Mouse (Mus musculus) midbrain, embryonic 11.5 days (tissue): ENCODE data around the gene Rbpjl. TPM values are rescaled to one million over a fixed set of nuclear protein-coding genes. Genes with fewer than 3 reads are reported as not detected.

ENCODE experiments used
- ATAC-seq: fragments of 200-750 bp; cut with Nextera tagmentation; 2 replicates; pipeline ENCODE4 v1.8.0; 2017; ENCODE audit warnings: moderate TSS enrichment, moderate library complexity; ENCODE audit not compliant: low FRiP score
- DNase-seq: peaks from one replicate; pipeline ENCODE4 v3.0.0; 2015; ENCODE audit warnings: low spot score; ENCODE audit errors: missing footprints
- H3K27ac ChIP-seq: fragments of 300-500 bp; sonication (generic); 2 replicates; pipeline ENCODE4 v1.5.1; 2014; ENCODE audit warnings: low read depth, low read length
- H3K27me3 ChIP-seq: fragments of 300-500 bp; sonication (generic); 2 replicates; pipeline ENCODE4 v1.6.1; 2014; ENCODE audit warnings: mild to moderate bottlenecking, low read length, moderate library complexity, mixed read lengths; ENCODE audit not compliant: control insufficient read depth, insufficient read depth
- H3K36me3 ChIP-seq: fragments of 300-500 bp; sonication (generic); 2 replicates; pipeline ENCODE4 v1.6.1; 2014; ENCODE audit warnings: mild to moderate bottlenecking, low read length, moderate library complexity, mixed read lengths; ENCODE audit not compliant: control insufficient read depth, insufficient read depth
- H3K4me1 ChIP-seq: fragments of 300-500 bp; sonication (generic); 2 replicates; pipeline ENCODE4 v1.6.1; 2014; ENCODE audit warnings: low read length; ENCODE audit not compliant: control insufficient read depth, insufficient read depth
- H3K4me2 ChIP-seq: fragments of 300-500 bp; sonication (generic); 2 replicates; pipeline ENCODE4 v1.6.1; 2014; ENCODE audit warnings: mild to moderate bottlenecking, moderate library complexity
- H3K4me3 ChIP-seq: fragments of 300-500 bp; sonication (generic); 2 replicates; pipeline ENCODE4 v1.5.1; 2014; ENCODE audit warnings: low read depth, low read length
- H3K9ac ChIP-seq: fragments of 300-500 bp; sonication (generic); 2 replicates; pipeline ENCODE4 v1.6.1; 2014; ENCODE audit warnings: low read length
- H3K9me3 ChIP-seq: fragments of 300-500 bp; sonication (generic); 2 replicates; pipeline ENCODE4 v1.6.1; 2016; ENCODE audit warnings: low read length; ENCODE audit not compliant: control insufficient read depth
- WGBS: fragments of 180-500 bp; shearing (Covaris S2); extraction: QIAGEN DNeasy Blood & Tissue Kit; methylation state at CpG from one replicate; pipeline ENCODE4 v1.1.7; 2014; 5-methylcytosine and 5-hydroxymethylcytosine counted together
- polyA plus RNA-seq: library from polyadenylated mRNA; unstranded; fragments of >200 nt; fragmentation: Nextera tagmentation; extraction: Ambion mirVana; gene quantifications from 2 replicates; pipeline ENCODE4 v1.2.1, GENCODE M21; 2014

The Rbpjl gene
- polyA plus RNA-seq, 1 experiment from 2014 or later = not detected

DNA sequence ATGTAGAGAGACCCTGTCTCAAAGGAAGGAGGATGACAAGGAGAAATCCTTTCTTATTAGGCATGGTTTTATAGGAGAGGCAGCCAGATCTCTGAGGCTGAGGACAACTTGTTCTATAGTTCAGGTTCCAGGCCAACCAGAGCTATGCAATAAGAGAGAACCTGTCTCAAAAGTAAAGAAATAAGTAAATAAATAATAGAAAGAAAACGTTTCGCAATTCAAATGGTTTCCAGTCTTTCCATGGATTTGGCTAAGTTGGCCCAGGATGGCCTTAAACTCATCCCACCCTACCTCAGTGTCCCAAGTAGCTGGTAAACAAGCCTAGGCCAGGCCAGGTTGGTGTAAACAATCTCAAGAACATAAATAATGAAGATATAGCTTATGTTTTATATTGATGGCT lies 41.8 kb downstream of the Rbpjl start:
- Histone ChIP-seq H3K4me3 (no peak overlapping the region), H3K4me1 (peaks cover 15% of the 10 kb centered on the region), H3K9ac (no peak overlapping the region), H3K36me3 (no peaks in the 10 kb centered on the region), H3K4me2 (no peak overlapping the region), H3K9me3 (no peaks in the 10 kb centered on the region), H3K27me3 (peaks cover 9% of the 10 kb centered on the region), H3K27ac (no peak overlapping the region)
- ATAC-seq (no peak), DNase-seq (no peak)
- 84% methylated on average over 2 of the region's 2 CpGs for WGBS

DNA sequence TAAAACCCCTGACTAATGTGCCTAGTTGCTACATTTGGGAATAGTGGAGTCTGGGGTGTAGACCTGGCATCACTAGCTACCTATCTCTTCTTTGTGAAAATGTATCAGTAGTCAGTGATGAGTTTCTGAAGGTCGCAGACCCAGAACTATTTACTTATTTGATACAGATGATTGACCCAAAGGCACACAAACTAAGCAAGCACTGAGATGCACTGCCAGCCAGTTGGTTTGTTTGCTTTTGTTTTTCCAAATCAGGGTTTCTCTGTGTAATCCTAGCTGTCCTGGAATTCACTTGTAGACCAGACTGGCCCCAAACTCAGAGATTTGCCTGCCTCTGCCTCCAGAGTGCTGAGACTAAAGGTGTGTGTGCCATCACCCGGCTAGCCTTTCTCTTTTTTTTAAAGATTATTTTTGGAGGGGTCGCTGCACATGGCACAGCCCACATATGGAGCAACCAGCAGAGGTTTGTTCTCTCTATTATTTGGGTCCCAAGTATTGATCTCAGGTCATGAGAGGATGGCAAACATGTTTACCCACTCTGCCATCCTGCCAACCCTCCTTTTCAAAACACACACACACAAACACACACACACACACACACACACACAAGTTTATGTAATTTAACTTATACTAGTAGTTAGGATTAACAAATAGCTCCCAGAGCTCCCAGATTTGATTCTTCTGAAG lies 42.6 kb downstream of the Rbpjl start:
- Histone ChIP-seq H3K4me1 (peaks cover 15% of the 10 kb centered on the region), H3K9me3 (no peaks in the 10 kb centered on the region), H3K4me2 (no peak overlapping the region), H3K27me3 (peaks cover 9% of the 10 kb centered on the region), H3K27ac (no peak overlapping the region), H3K4me3 (no peak overlapping the region), H3K9ac (no peak overlapping the region), H3K36me3 (no peaks in the 10 kb centered on the region)
- ATAC-seq = no peak
- DNase-seq = no peak
- WGBS = 79% methylated on average over 3 of the region's 3 CpGs

DNA sequence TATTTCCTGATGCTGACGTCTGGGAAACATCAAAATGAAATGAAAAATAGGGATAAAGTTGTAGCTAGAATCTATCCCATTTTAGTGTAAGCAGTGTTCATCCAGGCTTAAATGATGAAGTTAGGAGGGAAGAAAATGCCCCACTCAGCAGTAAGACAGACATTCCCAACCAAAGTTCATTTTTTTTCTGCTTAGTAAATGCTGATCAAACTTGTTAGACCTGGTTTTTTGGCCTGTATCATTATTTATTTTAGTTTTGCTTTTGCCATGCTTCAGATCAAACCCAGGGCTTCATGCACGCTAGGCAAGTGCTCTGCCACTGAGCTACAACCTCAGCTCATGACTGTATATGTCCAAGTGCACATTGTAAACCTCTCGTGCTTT lies 43.1 kb downstream of the Rbpjl start:
- H3K4me3 ChIP-seq = no peak overlapping the region
- DNase-seq = no peak
- H3K27me3 ChIP-seq = peaks cover 7% of the 10 kb centered on the region
- peaks cover 15% of the 10 kb centered on the region for H3K4me1 ChIP-seq
- no peak overlapping the region for H3K4me2 ChIP-seq
- H3K9me3 ChIP-seq = no peaks in the 10 kb centered on the region
- no peak overlapping the region for H3K27ac ChIP-seq
- no peaks in the 10 kb centered on the region for H3K36me3 ChIP-seq
- WGBS = 81% methylated on average over 3 of the region's 3 CpGs
- no peak overlapping the region for H3K9ac ChIP-seq
- ATAC-seq = no peak

DNA sequence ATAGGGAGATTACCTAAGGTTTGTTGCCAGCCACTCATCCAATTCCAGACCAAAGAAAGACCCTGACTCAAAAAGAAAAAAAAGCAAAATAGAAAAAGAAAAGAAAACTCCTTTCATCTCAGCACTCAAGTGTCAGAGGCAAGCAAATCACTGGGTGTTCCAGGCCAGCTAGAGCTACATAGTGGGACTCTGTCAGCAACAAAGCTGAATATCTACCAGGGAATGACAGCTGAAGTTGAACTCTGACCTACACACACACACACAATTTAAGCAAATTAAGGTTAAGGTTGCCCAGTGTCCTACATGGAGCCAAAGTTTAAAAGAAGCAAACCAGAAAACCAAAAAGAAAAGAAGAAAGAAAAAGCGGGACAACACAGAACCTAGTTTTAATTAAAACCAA lies 45.2 kb downstream of the Rbpjl start:
- 96% methylated on average over 1 of the region's 1 CpGs for WGBS
- DNase-seq (no peak), ATAC-seq (no peak)
- H3K27ac ChIP-seq = no peak overlapping the region
- H3K4me2 ChIP-seq = no peak overlapping the region
- peaks cover 4% of the 10 kb centered on the region for H3K4me1 ChIP-seq
- H3K27me3 ChIP-seq = peaks cover 2% of the 10 kb centered on the region; the same call in 1 of the 2 replicates
- no peaks in the 10 kb centered on the region for H3K36me3 ChIP-seq
- H3K9ac ChIP-seq = no peak overlapping the region
- no peaks in the 10 kb centered on the region for H3K9me3 ChIP-seq
- H3K4me3 ChIP-seq = no peak overlapping the region

DNA sequence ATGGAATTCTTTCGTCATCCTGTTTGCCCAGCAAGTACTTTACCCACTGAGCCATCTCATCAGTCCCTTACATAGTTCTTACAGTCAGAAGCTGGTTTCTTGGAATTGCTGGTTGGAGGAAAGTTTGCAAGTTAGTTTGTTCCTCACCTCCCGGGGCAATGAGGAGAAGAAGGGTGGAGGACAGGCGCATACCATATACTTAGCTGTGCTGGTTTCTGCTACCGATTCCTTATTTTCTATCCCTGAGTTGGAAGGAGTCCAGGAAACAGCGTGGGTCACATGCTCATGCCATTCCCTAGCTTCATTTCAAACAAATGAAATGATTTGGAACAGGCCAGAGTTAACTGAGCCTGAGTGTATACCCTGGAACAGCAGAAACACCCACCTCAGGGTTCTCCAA lies 46.0 kb downstream of the Rbpjl start:
- H3K4me3 ChIP-seq = no peak overlapping the region
- H3K27ac ChIP-seq = no peak overlapping the region
- H3K27me3 ChIP-seq = no peaks in the 10 kb centered on the region; the same call in 1 of the 2 replicates
- H3K4me2 ChIP-seq = no peak overlapping the region
- H3K4me1 ChIP-seq = no peaks in the 10 kb centered on the region
- ATAC-seq = no peak
- no peaks in the 10 kb centered on the region for H3K9me3 ChIP-seq
- DNase-seq = no peak
- H3K36me3 ChIP-seq = no peaks in the 10 kb centered on the region
- 82% methylated on average over 5 of the region's 5 CpGs for WGBS
- no peak overlapping the region for H3K9ac ChIP-seq

DNA sequence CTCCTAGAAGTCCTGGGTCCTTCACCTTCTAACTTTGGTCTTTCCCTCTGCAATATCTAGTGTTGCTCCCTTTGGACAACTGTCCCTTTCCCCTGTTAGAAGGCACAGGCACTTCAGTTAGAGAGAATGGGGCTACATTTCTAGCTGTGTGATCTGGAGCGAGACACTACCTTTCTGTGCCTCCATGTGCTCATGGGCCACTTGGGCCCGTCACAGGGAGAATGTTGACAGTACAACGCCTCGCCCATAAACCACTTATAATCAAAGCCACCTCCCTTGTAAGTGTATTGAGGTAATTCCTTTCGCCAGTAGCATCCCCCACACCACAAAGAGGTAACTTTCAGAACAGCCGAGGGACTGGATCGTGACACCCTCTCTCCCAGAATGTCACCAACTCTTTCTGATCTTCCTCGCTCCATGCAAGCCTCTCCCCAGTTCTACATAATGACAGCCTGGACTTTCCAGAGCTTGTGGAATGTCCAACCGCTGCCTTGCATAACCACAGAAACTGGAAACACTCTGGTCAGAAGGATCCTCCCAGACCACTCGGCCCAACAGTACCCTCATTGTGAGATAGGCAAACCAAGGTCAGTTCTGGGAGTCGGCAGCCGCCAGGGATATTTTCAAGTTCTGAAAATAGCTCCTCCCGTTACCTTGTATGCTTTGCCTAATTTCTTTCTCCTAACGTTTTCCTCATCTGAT lies 46.6 kb downstream of the Rbpjl start:
- WGBS = 91% methylated on average over 14 of the region's 14 CpGs
- H3K4me3 ChIP-seq = no peak overlapping the region
- no peaks in the 10 kb centered on the region for H3K9me3 ChIP-seq
- H3K27me3 ChIP-seq = no peaks in the 10 kb centered on the region; the same call in 1 of the 2 replicates
- no peak overlapping the region for H3K4me2 ChIP-seq
- H3K9ac ChIP-seq = no peak overlapping the region
- H3K4me1 ChIP-seq = no peaks in the 10 kb centered on the region
- no peak overlapping the region for H3K27ac ChIP-seq
- no peaks in the 10 kb centered on the region for H3K36me3 ChIP-seq
- DNase-seq (peak; percentile 61), ATAC-seq (no peak)

DNA sequence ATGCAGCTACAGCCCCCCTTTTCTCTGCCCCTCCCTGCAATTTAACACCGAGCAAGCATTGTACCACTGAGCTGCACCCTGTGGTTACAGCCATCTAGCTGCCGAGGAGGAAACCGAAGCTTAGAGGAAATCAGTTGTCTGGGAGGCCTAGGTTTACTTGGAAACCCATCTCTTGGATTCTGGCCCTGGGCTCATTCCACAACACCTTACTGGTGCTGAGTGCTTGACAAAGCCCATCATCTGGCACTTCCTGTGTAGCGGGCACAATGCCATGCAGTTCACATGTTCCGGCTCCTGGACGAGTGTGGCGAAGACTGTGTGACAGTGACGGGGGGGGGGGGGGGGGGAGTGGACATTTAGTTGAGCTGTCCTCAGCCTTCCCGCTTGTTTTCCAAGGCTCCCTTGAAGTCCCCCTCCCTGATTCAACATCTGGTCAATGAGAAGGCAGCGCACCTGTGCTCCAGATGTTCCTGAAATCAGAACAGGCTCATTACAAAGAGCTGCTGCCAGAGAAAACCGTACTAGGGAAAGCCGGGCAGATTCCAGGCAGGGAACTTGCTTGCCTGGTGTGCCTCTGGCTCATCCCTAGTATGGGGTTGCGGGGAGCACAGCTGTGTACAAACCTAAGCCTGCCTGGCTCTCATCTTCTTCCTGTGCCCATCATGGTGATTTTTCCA lies 49.2 kb downstream of the Rbpjl start:
- DNase-seq (peak; percentile 47), ATAC-seq (no peak)
- Histone ChIP-seq H3K27ac (no peak overlapping the region), H3K27me3 (no peaks in the 10 kb centered on the region), H3K4me1 (peaks cover 5% of the 10 kb centered on the region), H3K36me3 (no peaks in the 10 kb centered on the region), H3K9me3 (no peaks in the 10 kb centered on the region), H3K9ac (no peak overlapping the region), H3K4me2 (no peak overlapping the region), H3K4me3 (no peak overlapping the region)
- 46% methylated on average over 12 of the region's 13 CpGs for WGBS

DNA sequence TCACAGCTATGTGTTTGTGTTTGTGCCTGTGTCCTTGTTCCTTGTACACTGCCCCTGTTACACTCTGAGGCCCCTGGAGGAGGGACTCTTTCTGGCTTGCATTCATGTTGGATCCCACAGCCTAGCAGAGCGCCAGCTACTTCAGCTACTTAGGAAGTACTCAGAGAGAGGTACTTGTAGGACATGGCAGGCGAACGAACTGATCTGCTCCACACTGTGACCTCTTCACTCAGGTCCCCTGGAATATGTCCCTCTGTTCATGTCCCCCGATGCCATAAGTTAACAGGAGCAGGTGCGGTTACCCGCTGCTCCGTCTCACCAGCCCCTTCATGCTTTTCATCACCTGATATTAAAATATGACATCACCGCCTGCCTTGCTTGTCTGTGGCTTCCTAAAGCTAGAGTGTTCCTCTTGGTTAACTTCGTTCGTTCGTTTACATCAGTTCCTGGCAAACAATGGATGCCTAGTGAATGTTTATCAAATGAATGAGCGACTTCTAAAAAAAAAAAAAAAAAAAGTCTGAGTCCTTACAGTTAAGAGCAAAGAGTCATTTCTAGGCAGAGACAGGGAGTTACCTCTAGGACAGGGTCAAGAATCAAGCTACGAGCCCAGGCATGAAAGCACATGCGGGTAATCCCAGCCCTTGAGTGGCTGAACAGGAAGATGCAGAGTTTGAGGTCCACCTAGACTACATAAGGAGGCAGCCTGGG lies 50.3 kb downstream of the Rbpjl start:
- Histone ChIP-seq H3K27ac (no peak overlapping the region), H3K4me3 (no peak overlapping the region), H3K36me3 (no peaks in the 10 kb centered on the region), H3K27me3 (no peaks in the 10 kb centered on the region), H3K9me3 (no peaks in the 10 kb centered on the region), H3K9ac (no peak overlapping the region), H3K4me1 (peaks cover 5% of the 10 kb centered on the region), H3K4me2 (no peak overlapping the region)
- WGBS = 88% methylated on average over 14 of the region's 14 CpGs
- ATAC-seq (no peak), DNase-seq (no peak)
